Mouse (Mus musculus) gonadal fat pad, adult 2 months (tissue): ENCODE measurements around the gene Rere. TPM values are rescaled to one million over a fixed set of nuclear protein-coding genes. Genes with fewer than 3 reads are reported as not detected.

Experiments
- DNase-seq: peaks from one replicate; pipeline ENCODE4 v3.0.0-alpha.2; 2012; ENCODE audit warnings: low read depth
- polyA plus RNA-seq: library from polyadenylated mRNA; depleted of rRNA; stranded (reverse); fragments of >200 nt; gene quantifications from 2 replicates; pipeline ENCODE4 v1.2.3, GENCODE M21; 2012; rRNA removed

The Rere gene
- polyA plus RNA-seq, 1 experiment = 16.9 TPM

DNA sequence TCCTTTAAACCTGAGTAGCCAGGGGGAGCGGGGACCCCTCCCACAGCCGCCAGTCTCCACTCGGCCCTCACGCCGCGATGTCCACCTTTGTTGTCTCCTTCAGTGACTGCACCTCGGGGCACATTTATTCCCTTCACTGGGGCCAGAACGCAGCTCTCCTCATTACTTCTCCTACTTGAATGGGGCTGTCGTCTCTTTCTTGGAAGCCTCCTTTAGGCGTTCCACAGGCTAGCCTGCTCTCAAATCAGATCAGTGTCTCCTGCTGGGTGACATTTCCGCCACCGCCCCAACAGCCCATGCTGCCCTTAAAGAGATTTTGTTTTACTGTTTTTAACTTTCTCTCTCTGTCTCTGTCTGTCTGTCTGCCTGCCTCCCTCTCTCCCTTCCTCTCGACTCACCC, 380.4 kb downstream of the Rere start:
- DNase-seq = no peak

DNA sequence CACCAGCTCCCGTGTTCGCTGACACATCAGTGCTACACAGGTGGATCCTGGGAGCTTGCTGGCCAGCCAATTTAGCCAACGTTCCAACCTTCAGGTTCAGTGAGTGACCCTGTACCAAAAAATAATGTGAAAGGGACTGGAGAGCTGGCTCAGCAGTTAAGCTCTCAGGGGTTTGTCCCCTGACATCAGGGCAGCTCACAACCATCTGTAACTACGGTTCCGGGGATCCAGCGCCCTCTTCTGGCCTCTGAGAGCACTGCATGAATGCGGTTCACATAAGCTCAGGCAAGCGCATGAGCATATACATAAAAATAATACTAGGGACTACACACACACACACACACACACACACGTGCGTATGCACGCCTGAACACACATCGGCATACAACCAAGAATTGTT, 381.7 kb downstream of the Rere start:
- no peak for DNase-seq

DNA sequence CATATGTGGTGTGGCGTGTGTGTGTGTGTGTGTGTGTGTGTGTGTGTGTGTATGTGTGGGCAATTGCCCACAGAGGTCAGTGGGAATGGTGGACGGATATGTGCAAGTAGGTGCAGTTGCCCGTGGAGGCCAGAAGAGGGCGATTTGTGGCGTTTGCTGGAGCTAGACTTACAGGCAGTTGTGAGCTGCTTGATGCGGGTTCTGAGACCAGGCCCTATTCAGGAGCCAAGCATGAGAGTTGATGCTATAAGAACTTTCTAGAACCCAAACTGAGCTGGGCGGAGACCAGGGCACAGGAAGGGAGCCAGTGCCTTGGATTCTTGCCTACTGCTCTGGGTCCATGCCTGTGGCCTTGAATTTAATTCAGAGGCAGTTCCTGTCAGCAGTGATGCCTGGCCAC, 383.3 kb downstream of the Rere start:
- DNase-seq = no peak

DNA sequence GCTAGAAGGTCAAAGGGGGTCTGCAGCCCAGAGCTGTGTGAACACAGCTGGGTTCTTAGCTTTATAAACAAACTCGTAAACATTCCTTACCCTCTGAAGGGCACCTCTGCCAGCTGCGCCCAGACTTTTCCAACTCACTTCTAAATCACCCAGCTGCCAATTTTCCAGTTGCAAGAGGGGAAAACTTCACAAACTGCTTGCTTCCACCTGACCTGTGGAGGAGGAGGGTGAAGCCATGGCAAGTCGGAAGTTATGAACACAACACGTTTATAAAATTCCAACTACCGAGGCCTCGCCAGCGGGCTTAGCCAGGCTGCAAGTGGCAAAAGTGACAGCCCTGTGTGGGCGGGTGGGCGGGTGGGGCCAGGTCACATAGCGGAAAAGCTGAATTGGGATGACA, 384.4 kb downstream of the Rere start:
- DNase-seq = no peak

Other genes with a start within 250 kb of the Rere start
- gene Gpr157, start 194.3 kb upstream of the Rere start, polyA plus RNA-seq = 7.0 TPM in 2 replicates
- 35.9 and 41.7 TPM in 2 replicates for gene Slc2a5, start 162.4 kb upstream of the Rere start, polyA plus RNA-seq
- gene Slc2a7, start 132.7 kb upstream of the Rere start, polyA plus RNA-seq = 0.11 TPM in 1 of 2 replicates, not detected in the other
- 0.07 TPM in 1 of 2 replicates, not detected in the other for gene Car6, start 80.3 kb upstream of the Rere start, polyA plus RNA-seq
- 257 and 720 TPM in 2 replicates for gene Eno1, start 44.9 kb upstream of the Rere start, polyA plus RNA-seq